ENCODE assay signal across 17 mouse cellular contexts in genomic region chr2:42331964-42332363, GRCm38 (mm10).
"Had no signal": no experiment of that assay in that cellular context is flagged by ENCODE, and none has a peak within 500 bp of the region (broad histone marks: within the 10 kb centered on the region; RNA-seq: fewer than 3 reads in every experiment).

No protein-coding gene starts in this region.

- ATAC-seq: liver, embryonic 12.5 days; liver, postnatal 0 days; lung, postnatal 0 days; midbrain, embryonic 13.5 days; midbrain, embryonic 15.5 days; midbrain, embryonic 16.5 days had no signal

- DNase-seq: left cerebral cortex, postnatal 4 days; liver; liver, embryonic 13.5 days; liver, postnatal 0 days; lung, adult 18-20 months; lung, adult 2 months; lung, embryonic 14.5 days; lung, postnatal 10 days; lung, postnatal 14 days; lung, postnatal 36 days; lung, postnatal 4 days; midbrain, embryonic 14.5 days had no signal
